Mouse (Mus musculus): Measurements from ENCODE around the gene M1ap. TPM values are rescaled to one million over a fixed set of nuclear protein-coding genes. Genes with fewer than 3 reads are reported as not detected.

The M1ap gene
- polyA plus RNA-seq, 1 experiment: 0.58 TPM

DNA sequence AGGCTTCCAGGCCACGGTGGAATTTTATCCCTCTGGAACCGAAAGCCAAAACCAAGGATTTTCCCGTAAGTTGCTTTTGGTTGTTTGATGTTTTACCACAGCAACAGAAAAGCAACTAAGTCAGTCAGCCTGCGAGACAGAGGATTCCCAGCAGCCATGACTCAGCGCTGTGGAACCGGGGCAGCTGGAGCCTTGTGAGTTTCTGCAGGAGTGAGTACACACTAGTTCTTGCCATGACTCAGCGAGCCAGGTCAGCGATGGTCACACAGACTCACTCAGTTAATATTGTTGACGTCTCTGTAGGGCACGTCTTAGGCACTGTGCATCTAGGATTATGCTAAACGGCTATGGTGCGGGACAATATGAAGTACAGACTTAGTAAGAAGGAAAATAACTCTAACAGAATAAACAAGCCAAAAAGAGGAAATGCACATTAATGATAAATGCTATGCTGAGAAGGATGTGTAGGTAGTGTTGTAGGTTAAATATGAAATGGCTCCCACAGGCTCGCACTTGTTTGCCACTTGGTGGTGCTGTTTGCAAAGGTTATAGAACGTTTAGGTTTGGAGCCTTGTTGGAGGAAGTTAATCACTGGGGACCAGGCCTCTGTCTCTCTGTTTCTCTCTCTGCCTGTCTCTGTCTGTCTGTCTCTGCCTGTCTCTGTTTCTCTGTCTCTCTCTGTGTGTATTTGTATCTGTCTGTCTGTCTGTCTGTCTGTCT lies 37.4 kb upstream of the M1ap start:
- H3K27ac ChIP-seq (ENCODE audit: control insufficient read depth, insufficient read depth, low read length): no peak overlapping the region
- no peaks in the 10 kb centered on the region for H3K36me3 ChIP-seq (ENCODE audit: control insufficient read depth, insufficient read depth, low read length)
- TF ChIP-seq CTCF (IDR thresholded peaks at IDR 0.05; ENCODE audit: borderline replicate concordance, control insufficient read depth, extremely low read depth, insufficient read depth, low read length, poor library complexity): no peak
- peaks cover 13% of the 10 kb centered on the region for H3K4me1 ChIP-seq (replicated peaks; ENCODE audit: control insufficient read depth, insufficient read depth, low read length)
- no peak overlapping the region for H3K4me3 ChIP-seq (ENCODE audit: control insufficient read depth, insufficient read depth, low read length)
- H3K27me3 ChIP-seq (ENCODE audit: control insufficient read depth, insufficient read depth, low read length): no peaks in the 10 kb centered on the region
- DNase-seq: peak; percentile 63
- WGBS: 32% methylated on average over 14 of the region's 14 CpGs

DNA sequence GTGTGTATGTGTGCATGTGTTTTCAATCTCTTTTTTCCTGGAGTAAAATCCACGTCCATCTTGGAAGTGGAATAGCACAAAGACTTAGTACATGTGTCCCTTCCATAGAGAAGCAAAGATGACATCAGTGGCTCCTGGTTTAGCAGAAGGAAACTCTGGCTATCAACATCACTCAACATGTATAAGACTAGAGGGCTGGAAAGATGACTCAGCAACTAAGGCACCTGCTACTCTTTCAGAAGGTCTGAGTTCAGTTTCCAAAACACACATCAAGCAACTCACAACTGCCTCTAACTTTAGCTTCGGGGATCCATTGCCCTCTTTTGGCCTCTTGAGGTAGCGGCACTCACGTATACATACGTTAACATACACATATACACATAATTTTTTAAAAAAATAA lies 35.4 kb upstream of the M1ap start:
- H3K4me1 ChIP-seq (replicated peaks; ENCODE audit: control insufficient read depth, insufficient read depth, low read length): peaks cover 13% of the 10 kb centered on the region
- no peak for DNase-seq
- no peak overlapping the region for H3K4me3 ChIP-seq (ENCODE audit: control insufficient read depth, insufficient read depth, low read length)
- 82% methylated on average over 5 of the region's 5 CpGs for WGBS
- TF ChIP-seq CTCF (IDR thresholded peaks at IDR 0.05; ENCODE audit: borderline replicate concordance, control insufficient read depth, extremely low read depth, insufficient read depth, low read length, poor library complexity): no peak
- no peak for TF ChIP-seq POLR2A (IDR thresholded peaks at IDR 0.05; ENCODE audit: control insufficient read depth, extremely low read depth, insufficient read depth, low read length, poor library complexity)
- no peak overlapping the region for H3K27ac ChIP-seq (ENCODE audit: control insufficient read depth, insufficient read depth, low read length)
- H3K36me3 ChIP-seq (ENCODE audit: control insufficient read depth, insufficient read depth, low read length): no peaks in the 10 kb centered on the region
- H3K27me3 ChIP-seq (ENCODE audit: control insufficient read depth, insufficient read depth, low read length): no peaks in the 10 kb centered on the region

DNA sequence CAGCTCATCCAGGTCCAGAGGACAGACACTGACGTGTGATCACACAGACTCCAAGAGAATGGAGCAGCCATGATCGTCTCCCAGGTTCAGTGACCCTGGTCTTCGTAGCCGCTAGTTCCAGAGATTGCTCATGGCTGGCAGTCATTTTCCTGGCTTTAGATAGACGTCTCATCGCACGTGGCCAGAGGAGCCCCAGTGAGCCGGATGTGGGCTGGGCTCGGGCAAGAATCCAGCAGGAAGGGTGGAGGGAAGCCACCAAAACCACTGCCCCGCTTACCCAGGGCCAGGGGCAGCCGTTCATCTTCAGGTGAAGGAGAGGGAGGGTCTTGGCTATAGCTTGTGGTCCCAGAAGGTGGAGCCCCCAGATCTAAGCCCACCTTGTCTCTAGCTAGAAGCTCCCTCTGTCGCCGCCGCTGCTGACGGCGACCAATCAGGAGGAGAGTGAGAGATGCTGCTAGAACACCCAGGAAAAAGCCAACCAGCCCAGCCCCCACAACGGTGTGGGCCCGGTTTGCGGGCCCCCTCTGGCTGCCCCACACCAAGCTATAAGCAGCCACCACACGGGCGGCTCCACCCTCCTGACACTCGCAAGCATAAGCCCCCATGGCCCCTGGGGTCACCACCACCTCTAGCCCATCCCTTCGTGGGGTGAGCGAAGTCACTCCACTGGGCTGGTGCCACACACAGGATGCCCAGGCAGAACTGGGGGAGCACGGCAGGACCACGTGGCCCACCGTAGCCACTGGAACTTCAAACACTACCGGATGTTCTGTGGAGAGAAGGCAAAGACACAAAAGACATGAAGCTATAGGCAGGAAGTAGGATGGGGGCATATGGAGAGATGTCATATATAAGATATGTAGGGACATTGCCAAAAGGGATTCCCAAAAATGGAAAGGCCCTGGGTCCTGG lies 33.1 kb upstream of the M1ap start:
- H3K27ac ChIP-seq (ENCODE audit: control insufficient read depth, insufficient read depth, low read length): peak overlapping the region; percentile 40
- peak; percentile 79 for DNase-seq
- H3K27me3 ChIP-seq (ENCODE audit: control insufficient read depth, insufficient read depth, low read length): no peaks in the 10 kb centered on the region
- H3K4me3 ChIP-seq (ENCODE audit: control insufficient read depth, insufficient read depth, low read length): peak overlapping the region; percentile 29
- TF ChIP-seq CTCF (IDR thresholded peaks at IDR 0.05; ENCODE audit: borderline replicate concordance, control insufficient read depth, extremely low read depth, insufficient read depth, low read length, poor library complexity) (no peak), POLR2A (IDR thresholded peaks at IDR 0.05; ENCODE audit: control insufficient read depth, extremely low read depth, insufficient read depth, low read length, poor library complexity) (0 out of 2 replicates have a peak, but pooled peaks have one; percentile 37)
- peaks cover 13% of the 10 kb centered on the region for H3K4me1 ChIP-seq (replicated peaks; ENCODE audit: control insufficient read depth, insufficient read depth, low read length)
- 4% methylated on average over 28 of the region's 28 CpGs for WGBS
- no peaks in the 10 kb centered on the region for H3K36me3 ChIP-seq (ENCODE audit: control insufficient read depth, insufficient read depth, low read length)

DNA sequence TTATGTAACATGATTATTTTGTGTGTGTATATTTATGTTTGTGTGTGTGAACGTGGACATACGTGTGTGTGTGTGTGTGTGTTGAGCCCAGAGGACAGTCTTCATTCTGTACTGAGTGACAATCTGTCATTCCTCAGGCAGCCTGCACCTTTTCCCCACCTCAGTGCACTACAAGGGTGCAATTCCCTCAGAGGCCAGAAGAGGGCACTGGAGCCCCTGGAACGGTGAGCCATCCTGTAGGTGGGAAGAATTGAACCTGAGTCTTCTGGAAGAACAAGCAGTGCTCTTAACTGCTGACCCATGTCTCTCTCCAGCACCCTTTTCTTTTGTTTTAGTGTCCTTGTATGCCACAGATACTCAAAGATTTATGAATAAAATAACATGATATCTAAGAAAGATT lies 30.8 kb upstream of the M1ap start:
- Histone ChIP-seq H3K27ac (ENCODE audit: control insufficient read depth, insufficient read depth, low read length) (no peak overlapping the region), H3K36me3 (ENCODE audit: control insufficient read depth, insufficient read depth, low read length) (no peaks in the 10 kb centered on the region), H3K4me1 (replicated peaks; ENCODE audit: control insufficient read depth, insufficient read depth, low read length) (peaks cover 32% of the 10 kb centered on the region), H3K27me3 (ENCODE audit: control insufficient read depth, insufficient read depth, low read length) (no peaks in the 10 kb centered on the region), H3K4me3 (ENCODE audit: control insufficient read depth, insufficient read depth, low read length) (no peak overlapping the region)
- TF ChIP-seq CTCF (IDR thresholded peaks at IDR 0.05; ENCODE audit: borderline replicate concordance, control insufficient read depth, extremely low read depth, insufficient read depth, low read length, poor library complexity): peak; percentile 81; the same call in 1 of the 2 replicates
- no peak for TF ChIP-seq POLR2A (IDR thresholded peaks at IDR 0.05; ENCODE audit: control insufficient read depth, extremely low read depth, insufficient read depth, low read length, poor library complexity)
- DNase-seq: peak; percentile 84
- WGBS: 42% methylated on average over 3 of the region's 3 CpGs

DNA sequence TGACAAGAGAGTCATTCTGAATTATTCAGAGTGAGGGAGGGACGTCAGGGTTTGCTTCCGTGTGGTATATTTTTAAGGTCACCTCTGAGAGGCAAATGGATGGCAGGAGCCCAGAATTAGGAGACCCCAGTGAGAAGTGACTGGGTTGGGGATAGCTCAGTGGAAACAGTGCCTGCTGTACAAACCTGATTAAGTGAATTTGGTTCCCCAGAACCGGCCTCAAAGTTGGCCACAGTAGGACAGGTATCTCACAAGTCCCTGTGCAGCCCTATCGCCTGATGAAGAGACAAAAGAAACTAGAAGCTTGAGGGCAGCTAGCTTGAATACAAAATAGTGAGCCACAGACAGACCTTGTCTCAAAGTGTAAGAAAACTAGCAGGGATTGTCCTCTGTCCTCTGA lies 30.2 kb upstream of the M1ap start:
- Histone ChIP-seq H3K27ac (ENCODE audit: control insufficient read depth, insufficient read depth, low read length) (no peak overlapping the region), H3K4me3 (ENCODE audit: control insufficient read depth, insufficient read depth, low read length) (no peak overlapping the region), H3K27me3 (ENCODE audit: control insufficient read depth, insufficient read depth, low read length) (no peaks in the 10 kb centered on the region), H3K36me3 (ENCODE audit: control insufficient read depth, insufficient read depth, low read length) (no peaks in the 10 kb centered on the region), H3K4me1 (replicated peaks; ENCODE audit: control insufficient read depth, insufficient read depth, low read length) (peaks cover 38% of the 10 kb centered on the region)
- 94% methylated on average over 4 of the region's 4 CpGs for WGBS
- DNase-seq: no peak
- TF ChIP-seq CTCF (IDR thresholded peaks at IDR 0.05; ENCODE audit: borderline replicate concordance, control insufficient read depth, extremely low read depth, insufficient read depth, low read length, poor library complexity): no peak
- no peak for TF ChIP-seq POLR2A (IDR thresholded peaks at IDR 0.05; ENCODE audit: control insufficient read depth, extremely low read depth, insufficient read depth, low read length, poor library complexity)

DNA sequence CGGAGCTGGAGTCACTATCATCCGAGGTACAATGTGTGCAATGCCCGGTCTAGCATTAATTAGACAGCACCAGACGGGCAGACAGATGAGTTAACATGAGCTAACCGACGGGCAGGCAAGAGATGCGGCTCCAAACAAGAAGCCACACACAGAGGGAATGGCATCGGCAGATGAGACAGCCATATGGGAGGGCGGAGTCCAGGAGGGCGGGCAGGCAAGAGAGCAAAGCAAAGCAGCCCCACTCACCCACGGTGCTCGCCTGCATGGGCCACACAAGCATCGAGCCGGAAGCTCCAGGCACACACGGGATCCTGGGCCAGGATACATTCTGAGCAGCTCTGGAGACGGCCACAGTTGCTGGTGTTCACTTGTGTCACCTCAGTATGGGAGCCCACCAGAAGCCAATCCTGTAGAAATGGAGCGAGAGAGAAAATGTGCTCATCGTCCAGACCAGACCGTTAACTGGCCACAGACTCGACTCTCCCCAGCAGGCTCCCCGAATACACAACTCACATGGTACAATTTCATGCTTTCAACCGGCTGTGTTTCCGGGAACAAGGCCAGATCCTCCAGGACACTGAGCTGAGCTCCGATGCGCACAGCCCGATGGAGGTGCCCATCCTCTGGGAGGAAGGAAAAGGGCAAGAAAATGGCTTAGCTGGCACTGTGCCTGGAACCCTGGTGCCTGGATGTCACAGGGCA lies 29.5 kb upstream of the M1ap start:
- Histone ChIP-seq H3K27me3 (ENCODE audit: control insufficient read depth, insufficient read depth, low read length) (no peaks in the 10 kb centered on the region), H3K27ac (ENCODE audit: control insufficient read depth, insufficient read depth, low read length) (no peak overlapping the region), H3K4me1 (replicated peaks; ENCODE audit: control insufficient read depth, insufficient read depth, low read length) (peaks cover 45% of the 10 kb centered on the region), H3K36me3 (ENCODE audit: control insufficient read depth, insufficient read depth, low read length) (no peaks in the 10 kb centered on the region), H3K4me3 (ENCODE audit: control insufficient read depth, insufficient read depth, low read length) (no peak overlapping the region)
- no peak for DNase-seq
- WGBS: 90% methylated on average over 26 of the region's 26 CpGs
- TF ChIP-seq CTCF (IDR thresholded peaks at IDR 0.05; ENCODE audit: borderline replicate concordance, control insufficient read depth, extremely low read depth, insufficient read depth, low read length, poor library complexity): no peak
- TF ChIP-seq POLR2A (IDR thresholded peaks at IDR 0.05; ENCODE audit: control insufficient read depth, extremely low read depth, insufficient read depth, low read length, poor library complexity): no peak
